Mouse (Mus musculus) olfactory bulb, adult 2 months (tissue): ENCODE data around the gene Uvssa. TPM values are rescaled to one million over a fixed set of nuclear protein-coding genes. Genes with fewer than 3 reads are reported as not detected.
A peak's percentile ranks its signal among the peaks of the same experiment; 100 is the strongest.

Experiments
- H3K27ac ChIP-seq: fragments of 200-500 bp; 2 replicates; pipeline ENCODE4 v1.5.1; 2012; ENCODE audit warnings: low read depth, low read length; ENCODE audit not compliant: insufficient read depth
- H3K4me1 ChIP-seq: fragments of 200-500 bp; 2 replicates; pipeline ENCODE4 v1.6.1; 2012; ENCODE audit warnings: low read length; ENCODE audit not compliant: control insufficient read depth, insufficient read depth
- H3K4me3 ChIP-seq: fragments of 200-500 bp; 2 replicates; pipeline ENCODE4 v1.5.1; 2012; ENCODE audit warnings: mild to moderate bottlenecking, low read depth, low read length, moderate library complexity; ENCODE audit not compliant: insufficient read depth
- CTCF ChIP-seq: fragments of 200-500 bp; IDR thresholded peaks from 2 replicates; pipeline ENCODE4 v1.5.1; 2012; ENCODE audit warnings: low read depth, mild to moderate bottlenecking, low read length, moderate library complexity; ENCODE audit not compliant: insufficient read depth
- POLR2A ChIP-seq: fragments of 200-500 bp; IDR thresholded peaks from 2 replicates; pipeline ENCODE4 v1.6.1; 2012; ENCODE audit warnings: mild to moderate bottlenecking, low read depth, low read length, moderate library complexity; ENCODE audit not compliant: insufficient read depth
- WGBS: fragments of 180-500 bp; shearing (Covaris S2); methylation state at CpG from one replicate; pipeline ENCODE4 v1.1.7; 2018; 5-methylcytosine and 5-hydroxymethylcytosine counted together
- polyA plus RNA-seq: library from polyadenylated mRNA; stranded (reverse); fragments of >200 nt; gene quantifications from 2 replicates; pipeline ENCODE4 v1.2.4, GENCODE M21; 2012; ENCODE audit warnings: low replicate concordance; ENCODE audit not compliant: missing spikeins, insufficient read depth, insufficient read length

The Uvssa gene
- polyA plus RNA-seq, 1 experiment = not detected

GRCm38 (mm10) chr5:33368651-33369050, 9.7 kb upstream of the Uvssa start:
- TF ChIP-seq POLR2A = no peak
- TF ChIP-seq CTCF = no peak
- WGBS = 89% methylated on average over 4 of the region's 4 CpGs
- H3K4me1 ChIP-seq = no peaks in the 10 kb centered on the region

GRCm38 (mm10) chr5:33371137-33371536, 7.2 kb upstream of the Uvssa start:
- TF ChIP-seq POLR2A (no peak), CTCF (no peak)
- Histone ChIP-seq H3K27ac (no peak overlapping the region), H3K4me1 (no peaks in the 10 kb centered on the region), H3K4me3 (no peak overlapping the region)

More at GRCm38 (mm10) chr5:33368651-33369050, 9.7 kb upstream of the Uvssa start:
- Histone ChIP-seq H3K27ac (no peak overlapping the region), H3K4me3 (no peak overlapping the region)

- 74% methylated on average over 4 of the region's 4 CpGs for WGBS
- Histone ChIP-seq H3K4me1 (no peaks in the 10 kb centered on the region), H3K27ac (no peak overlapping the region), H3K4me3 (no peak overlapping the region)
- TF ChIP-seq CTCF = no peak
- TF ChIP-seq POLR2A = no peak
Observed at GRCm38 (mm10) chr5:33371668-33372067, 6.7 kb upstream of the Uvssa start.

GRCm38 (mm10) chr5:33372331-33373038, 5.9 kb upstream of the Uvssa start:
- TF ChIP-seq POLR2A (no peak), CTCF (no peak)
- no peak overlapping the region for H3K4me3 ChIP-seq
- H3K27ac ChIP-seq = no peak overlapping the region
- peaks cover 1% of the 10 kb centered on the region; the same call in 1 of the 2 replicates for H3K4me1 ChIP-seq
- 88% methylated on average over 18 of the region's 18 CpGs for WGBS

- TF ChIP-seq CTCF (no peak), POLR2A (no peak)
- WGBS = 52% methylated on average over 6 of the region's 6 CpGs
- peaks cover 10% of the 10 kb centered on the region for H3K4me1 ChIP-seq
- H3K27ac ChIP-seq = no peak overlapping the region
- no peak overlapping the region for H3K4me3 ChIP-seq
Observed at GRCm38 (mm10) chr5:33377176-33377575, 1.2 kb upstream of the Uvssa start.

- under 1% methylated on average over 21 of the region's 21 CpGs for WGBS
- Histone ChIP-seq H3K4me1 (peaks cover 10% of the 10 kb centered on the region), H3K4me3 (peak overlapping the region; percentile 65), H3K27ac (peak overlapping the region; percentile 44; the same call in 1 of the 2 replicates)
- TF ChIP-seq POLR2A (no peak), CTCF (no peak)
Observed at GRCm38 (mm10) chr5:33377801-33378301, 498 bp upstream of the Uvssa start.

- no peak for TF ChIP-seq POLR2A
- no peak for TF ChIP-seq CTCF
- Histone ChIP-seq H3K27ac (no peak overlapping the region), H3K4me3 (no peak overlapping the region), H3K4me1 (no peaks in the 10 kb centered on the region)
- WGBS = 89% methylated on average over 11 of the region's 11 CpGs
Observed at GRCm38 (mm10) chr5:33387550-33387949, 9.2 kb downstream of the Uvssa start.

- Histone ChIP-seq H3K4me1 (no peaks in the 10 kb centered on the region), H3K4me3 (no peak overlapping the region), H3K27ac (no peak overlapping the region)
- WGBS = 20% methylated on average over 7 of the region's 7 CpGs
- TF ChIP-seq CTCF (peak; percentile 84), POLR2A (no peak)
Observed at GRCm38 (mm10) chr5:33393803-33394202, 15.5 kb downstream of the Uvssa start.

- H3K4me1 ChIP-seq = no peaks in the 10 kb centered on the region
- TF ChIP-seq POLR2A (no peak), CTCF (no peak)
- no peak overlapping the region for H3K4me3 ChIP-seq
- WGBS = 90% methylated on average over 11 of the region's 11 CpGs
- H3K27ac ChIP-seq = no peak overlapping the region
Observed at GRCm38 (mm10) chr5:33395693-33396092, 17.3 kb downstream of the Uvssa start.

GRCm38 (mm10) chr5:33396828-33397227, 18.5 kb downstream of the Uvssa start:
- H3K4me3 ChIP-seq = no peak overlapping the region
- H3K27ac ChIP-seq = no peak overlapping the region
- no peak for TF ChIP-seq POLR2A
- WGBS = 71% methylated on average over 7 of the region's 7 CpGs
- H3K4me1 ChIP-seq = no peaks in the 10 kb centered on the region
